Mouse (Mus musculus) E14TG2a.4 (cell line): ENCODE results near the gene Mdh2.

Experiments used
- H3K27me3 ChIP-seq: 2 replicates; pipeline ENCODE4 v1.6.1; 2014; ENCODE audit warnings: low read length, control low read depth; ENCODE audit not compliant: insufficient read depth
- H3K36me3 ChIP-seq: 2 replicates; pipeline ENCODE4 v1.6.1; 2014; ENCODE audit warnings: low read length, control low read depth; ENCODE audit not compliant: insufficient read depth
- H3K4me1 ChIP-seq: replicated peaks from 2 replicates; pipeline ENCODE4 v1.6.1; 2014; ENCODE audit warnings: low read depth, low read length, control low read depth
- H3K4me3 ChIP-seq: replicated peaks from 2 replicates; pipeline ENCODE4 v1.5.1; 2014; ENCODE audit warnings: mild to moderate bottlenecking, low read length
- H3K9me3 ChIP-seq: 2 replicates; pipeline ENCODE4 v1.6.1; 2014; ENCODE audit warnings: low read length, control low read depth
- CTCF ChIP-seq: conservative IDR thresholded peaks from 2 replicates; pipeline ENCODE4 v1.5.1; 2014; ENCODE audit warnings: low read length
- NANOG ChIP-seq: IDR thresholded peaks from 2 replicates; pipeline ENCODE4 v1.6.1; 2014; ENCODE audit warnings: borderline replicate concordance, low read length, mixed read lengths
- POU5F1 ChIP-seq: IDR thresholded peaks from 2 replicates; pipeline ENCODE4 v1.6.1; 2014; ENCODE audit warnings: low read length, borderline replicate concordance

The Mdh2 gene

DNA sequence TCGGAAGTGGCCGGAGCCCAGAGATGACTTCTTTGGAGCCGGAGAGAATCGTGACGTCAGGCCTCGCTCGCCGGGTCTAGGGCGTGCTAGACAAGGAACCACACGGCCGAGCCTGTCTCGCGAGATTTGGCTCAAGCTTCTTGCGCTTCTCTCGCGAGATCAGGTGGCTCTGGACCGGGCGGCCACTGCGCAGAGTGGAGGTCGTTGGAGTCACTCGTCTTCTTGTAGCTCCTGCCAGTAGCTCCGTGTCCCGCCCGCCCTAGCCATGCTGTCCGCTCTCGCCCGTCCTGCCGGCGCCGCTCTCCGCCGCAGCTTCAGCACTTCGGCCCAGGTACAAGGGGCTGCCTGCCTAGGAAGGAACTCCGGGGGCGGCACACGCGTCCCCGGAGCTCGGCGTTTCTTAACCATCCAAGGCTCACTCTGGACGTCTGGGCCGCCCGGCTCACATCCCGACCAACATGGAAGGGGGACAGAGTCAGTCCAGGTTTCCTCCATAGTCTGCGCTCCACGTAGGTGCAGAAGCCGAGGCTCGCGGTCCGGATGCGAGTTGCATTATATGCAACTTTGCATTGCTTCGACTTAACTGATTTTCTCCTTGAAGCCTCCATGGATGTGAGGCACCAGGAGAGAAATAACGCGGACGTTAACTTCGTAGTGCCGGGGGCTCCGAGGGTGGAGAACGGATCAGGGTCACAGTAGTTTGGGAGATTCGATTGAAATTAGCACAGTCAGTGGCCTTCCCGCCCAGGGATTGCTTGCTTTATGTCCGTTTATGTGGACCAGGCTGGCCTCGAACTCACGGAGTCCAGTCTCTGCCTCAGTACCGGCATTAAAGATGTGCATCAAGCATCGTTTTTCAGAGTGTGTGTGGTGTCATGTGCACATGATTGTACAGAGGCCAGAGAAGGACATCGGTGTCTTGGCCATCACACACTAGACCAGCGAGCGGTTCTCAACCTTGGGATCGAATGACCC lies at the start of gene Mdh2:
Mdh2 (plus strand) TSS at position 10 of the 975 bp plus-strand sequence.
- Histone ChIP-seq H3K36me3 (peaks cover 42% of the 10 kb centered on the region), H3K4me1 (peaks cover 62% of the 10 kb centered on the region), H3K4me3 (peak within 1 kb of the TSS; percentile 99), H3K9me3 (no peaks in the 10 kb centered on the region), H3K27me3 (no peaks in the 10 kb centered on the region; the same call in 1 of the 2 replicates)
- no peak for TF ChIP-seq NANOG
- TF ChIP-seq CTCF = no peak
- no peak for TF ChIP-seq POU5F1

DNA sequence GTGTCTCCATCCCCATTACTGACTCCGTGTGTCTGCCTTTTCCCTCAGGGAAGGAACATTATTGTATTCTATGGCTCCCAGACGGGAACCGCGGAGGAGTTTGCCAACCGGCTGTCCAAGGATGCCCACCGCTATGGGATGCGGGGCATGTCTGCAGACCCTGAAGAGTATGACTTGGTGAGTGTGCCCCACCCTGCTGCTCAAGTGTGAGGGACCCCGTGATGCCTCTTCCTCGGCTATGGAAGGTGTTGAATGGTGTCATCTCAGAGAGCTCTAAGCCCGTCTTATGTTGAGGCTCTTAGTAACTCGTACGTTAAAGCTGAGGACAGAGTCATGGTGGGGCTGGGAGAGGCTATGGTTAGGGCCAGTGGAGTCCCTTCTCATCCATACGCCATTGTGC lies 48.9 kb upstream of the Mdh2 start:
- H3K9me3 ChIP-seq = no peaks in the 10 kb centered on the region
- no peak for TF ChIP-seq POU5F1
- TF ChIP-seq CTCF = no peak
- no peak for TF ChIP-seq NANOG
- peaks cover 6% of the 10 kb centered on the region; the same call in 1 of the 2 replicates for H3K27me3 ChIP-seq

DNA sequence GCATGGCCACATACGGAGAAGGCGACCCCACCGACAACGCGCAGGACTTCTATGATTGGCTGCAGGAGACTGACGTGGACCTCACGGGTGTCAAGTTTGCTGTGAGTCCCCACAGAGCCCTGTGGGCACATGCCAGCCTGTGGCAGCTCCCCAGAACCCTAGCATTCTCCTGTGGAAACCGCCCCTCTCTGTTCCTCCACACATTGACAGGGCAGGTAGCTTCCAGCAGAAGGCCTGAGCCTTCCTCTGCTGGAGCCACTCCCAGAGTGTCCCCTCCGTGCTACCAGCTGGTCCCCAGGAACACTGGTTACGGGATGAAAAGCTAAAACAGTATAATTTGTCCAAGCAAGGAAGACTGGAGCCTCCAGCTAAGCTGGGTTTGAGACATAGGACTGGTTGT lies 48.0 kb upstream of the Mdh2 start:
- TF ChIP-seq NANOG = no peak
- TF ChIP-seq POU5F1 = no peak
- TF ChIP-seq CTCF = no peak
- H3K4me1 ChIP-seq = peaks cover 56% of the 10 kb centered on the region
- H3K36me3 ChIP-seq = peaks cover 79% of the 10 kb centered on the region
- H3K9me3 ChIP-seq = no peaks in the 10 kb centered on the region
- H3K27me3 ChIP-seq = peaks cover 6% of the 10 kb centered on the region; the same call in 1 of the 2 replicates
- H3K4me3 ChIP-seq = no peak overlapping the region

More for the DNA sequence above, 48.9 kb upstream of the Mdh2 start:
- H3K4me3 ChIP-seq = no peak overlapping the region
- H3K36me3 ChIP-seq = peaks cover 70% of the 10 kb centered on the region
- peaks cover 58% of the 10 kb centered on the region for H3K4me1 ChIP-seq

DNA sequence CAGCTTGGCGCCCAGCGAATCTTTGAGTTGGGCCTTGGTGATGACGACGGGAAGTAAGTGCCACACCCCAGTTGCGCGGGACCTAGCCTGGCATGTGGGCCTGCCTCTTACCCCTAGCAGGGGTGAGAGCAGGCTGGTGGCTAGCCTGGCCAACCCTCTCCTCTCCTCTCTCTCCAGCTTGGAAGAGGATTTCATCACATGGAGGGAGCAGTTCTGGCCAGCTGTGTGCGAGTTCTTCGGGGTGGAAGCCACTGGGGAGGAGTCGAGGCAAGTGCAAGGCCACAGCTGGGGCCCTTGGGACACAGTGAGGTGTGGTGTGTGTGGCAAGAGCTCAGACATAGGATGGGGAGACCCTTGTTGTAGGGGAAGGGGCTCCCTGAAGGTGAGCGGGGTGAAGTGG lies 47.4 kb upstream of the Mdh2 start:
- Histone ChIP-seq H3K9me3 (no peaks in the 10 kb centered on the region), H3K27me3 (peaks cover 6% of the 10 kb centered on the region; the same call in 1 of the 2 replicates), H3K36me3 (peaks cover 85% of the 10 kb centered on the region), H3K4me1 (peaks cover 56% of the 10 kb centered on the region), H3K4me3 (no peak overlapping the region)
- no peak for TF ChIP-seq CTCF
- TF ChIP-seq NANOG = no peak
- no peak for TF ChIP-seq POU5F1

DNA sequence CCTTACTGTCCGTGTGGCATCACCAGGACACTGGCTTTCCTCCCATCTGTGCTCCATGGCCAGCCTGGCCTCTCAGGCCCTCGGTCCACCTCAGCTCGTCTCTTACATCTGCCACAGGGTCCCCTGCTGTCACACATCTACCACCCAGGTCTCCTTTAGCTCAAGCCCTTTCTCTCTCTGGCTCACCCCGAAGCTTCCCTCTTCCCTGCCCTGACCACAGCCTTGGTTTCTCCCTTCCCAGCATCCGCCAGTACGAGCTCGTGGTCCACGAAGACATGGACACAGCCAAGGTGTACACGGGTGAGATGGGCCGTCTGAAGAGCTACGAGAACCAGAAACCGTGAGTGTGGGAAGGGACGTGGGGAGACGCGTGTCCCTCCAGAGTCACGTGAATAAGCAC lies 47.0 kb upstream of the Mdh2 start:
- H3K4me3 ChIP-seq = no peak overlapping the region
- H3K36me3 ChIP-seq = peaks cover 89% of the 10 kb centered on the region
- TF ChIP-seq POU5F1 = no peak
- no peak for TF ChIP-seq CTCF
- no peak for TF ChIP-seq NANOG
- H3K9me3 ChIP-seq = no peaks in the 10 kb centered on the region
- H3K27me3 ChIP-seq = peaks cover 6% of the 10 kb centered on the region; the same call in 1 of the 2 replicates
- H3K4me1 ChIP-seq = peaks cover 56% of the 10 kb centered on the region

DNA sequence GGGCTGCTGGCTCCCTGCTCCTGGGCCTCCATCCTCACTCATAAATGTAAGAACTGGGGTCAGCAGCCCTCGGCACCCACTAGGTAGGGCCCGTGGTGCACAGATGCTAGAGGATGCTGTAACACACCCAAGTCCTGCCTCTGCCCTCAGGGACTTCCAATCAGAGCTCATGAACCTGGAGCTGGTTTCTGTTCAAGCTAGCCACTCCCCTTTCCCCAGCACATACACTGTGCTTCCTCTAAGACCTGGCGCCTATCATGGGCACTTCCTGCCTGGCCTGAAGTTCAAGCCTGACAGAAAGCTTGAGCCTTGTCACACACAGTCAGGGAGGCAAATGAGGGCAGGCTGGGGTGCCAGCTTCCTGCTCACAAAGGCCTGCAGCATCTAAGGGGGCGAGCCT lies 45.2 kb upstream of the Mdh2 start:
- Histone ChIP-seq H3K36me3 (peaks cover 92% of the 10 kb centered on the region), H3K4me3 (peak overlapping the region; percentile 74), H3K27me3 (peaks cover 6% of the 10 kb centered on the region; the same call in 1 of the 2 replicates), H3K9me3 (no peaks in the 10 kb centered on the region), H3K4me1 (peaks cover 70% of the 10 kb centered on the region)
- TF ChIP-seq NANOG = no peak
- no peak for TF ChIP-seq CTCF

GRCm38 (mm10) chr5:135734057-135734680 lies 44.1 kb upstream of the Mdh2 start:
- H3K27me3 ChIP-seq = peaks cover 6% of the 10 kb centered on the region; the same call in 1 of the 2 replicates
- peak overlapping the region; percentile 74 for H3K4me3 ChIP-seq
- H3K4me1 ChIP-seq = peaks cover 73% of the 10 kb centered on the region
- peaks cover 81% of the 10 kb centered on the region for H3K36me3 ChIP-seq
- H3K9me3 ChIP-seq = no peaks in the 10 kb centered on the region
- TF ChIP-seq CTCF = no peak
- no peak for TF ChIP-seq POU5F1
- no peak for TF ChIP-seq NANOG

DNA sequence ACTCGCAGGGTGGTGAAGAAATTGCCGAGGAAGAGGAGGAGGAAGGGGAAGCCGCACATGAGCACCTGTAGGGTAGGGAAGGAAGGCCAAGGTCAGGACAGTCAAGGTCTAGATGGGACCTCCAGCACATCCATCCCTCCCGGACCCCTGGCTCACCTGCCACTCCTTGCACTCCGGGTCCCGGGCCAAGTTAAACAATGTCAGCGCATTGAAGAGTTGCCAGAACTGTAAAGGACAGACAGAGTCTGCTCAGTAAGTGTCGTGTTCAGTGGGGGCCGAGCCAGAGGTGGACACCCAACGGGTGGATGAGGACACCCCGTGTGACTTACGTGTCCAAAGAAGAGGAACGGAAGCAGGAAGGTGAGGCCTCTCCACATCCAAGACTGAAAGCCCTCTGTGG lies 42.5 kb upstream of the Mdh2 start:
- Histone ChIP-seq H3K36me3 (peaks cover 76% of the 10 kb centered on the region), H3K4me1 (peaks cover 68% of the 10 kb centered on the region), H3K9me3 (no peaks in the 10 kb centered on the region), H3K4me3 (0 out of 2 replicates have a peak overlapping the region, but pooled peaks have one; percentile 17), H3K27me3 (peaks cover 6% of the 10 kb centered on the region; the same call in 1 of the 2 replicates)
- TF ChIP-seq POU5F1 (no peak), CTCF (no peak), NANOG (no peak)
